Mouse (Mus musculus) stomach, embryonic 16.5 days (tissue): Measurements from ENCODE around the gene Dlgap1. TPM values are rescaled to one million over a fixed set of nuclear protein-coding genes. Genes with fewer than 3 reads are reported as not detected.
A peak's percentile ranks its signal among the peaks of the same experiment; 100 is the strongest.

ENCODE experiments used
- ATAC-seq: fragments of 200-750 bp; cut with Nextera tagmentation; 2 replicates; pipeline ENCODE4 v1.8.0; 2017; ENCODE audit warnings: moderate number of reproducible peaks, moderate TSS enrichment; ENCODE audit not compliant: insufficient read depth, low FRiP score
- H3K27ac ChIP-seq: fragments of 300-500 bp; sonication (generic); 2 replicates; pipeline ENCODE4 v1.5.1; 2014; ENCODE audit warnings: low read length
- H3K27me3 ChIP-seq: fragments of 300-500 bp; sonication (generic); 2 replicates; pipeline ENCODE4 v1.6.1; 2014; ENCODE audit warnings: low read length, control low read depth, mixed read lengths; ENCODE audit not compliant: control insufficient read depth, insufficient read depth
- H3K36me3 ChIP-seq: fragments of 300-500 bp; sonication (generic); 2 replicates; pipeline ENCODE4 v1.6.1; 2014; ENCODE audit warnings: low read length; ENCODE audit not compliant: control insufficient read depth, insufficient read depth
- H3K4me1 ChIP-seq: fragments of 300-500 bp; sonication (generic); 2 replicates; pipeline ENCODE4 v1.6.1; 2014; ENCODE audit warnings: low read length, control low read depth, mixed read lengths; ENCODE audit not compliant: control insufficient read depth, insufficient read depth
- H3K4me2 ChIP-seq: fragments of 300-500 bp; sonication (generic); 2 replicates; pipeline ENCODE4 v1.6.1; 2014; ENCODE audit warnings: low read depth, low read length, mixed read lengths
- H3K4me3 ChIP-seq: fragments of 300-500 bp; sonication (generic); replicated peaks from 2 replicates; pipeline ENCODE4 v1.5.1; 2014; ENCODE audit warnings: mild to moderate bottlenecking, low read length
- H3K9ac ChIP-seq: fragments of 300-500 bp; sonication (generic); 2 replicates; pipeline ENCODE4 v1.6.1; 2014; ENCODE audit warnings: low read length
- H3K9me3 ChIP-seq: fragments of 300-500 bp; sonication (generic); replicated peaks from 2 replicates; pipeline ENCODE4 v1.6.1; 2016; ENCODE audit warnings: low read length, control low read depth; ENCODE audit not compliant: control insufficient read depth
- WGBS: fragments of 180-500 bp; shearing (Covaris S2); extraction: QIAGEN DNeasy Blood & Tissue Kit; methylation state at CpG from one replicate; pipeline ENCODE4 v1.1.7; 2014; 5-methylcytosine and 5-hydroxymethylcytosine counted together
- polyA plus RNA-seq: library from polyadenylated mRNA; unstranded; fragments of >200 nt; fragmentation: Nextera tagmentation; extraction: Ambion mirVana; gene quantifications from 2 replicates; pipeline ENCODE4 v1.2.1, GENCODE M21; 2015

The Dlgap1 gene
- polyA plus RNA-seq, 1 experiment from 2014 or later = 3.2 TPM

DNA sequence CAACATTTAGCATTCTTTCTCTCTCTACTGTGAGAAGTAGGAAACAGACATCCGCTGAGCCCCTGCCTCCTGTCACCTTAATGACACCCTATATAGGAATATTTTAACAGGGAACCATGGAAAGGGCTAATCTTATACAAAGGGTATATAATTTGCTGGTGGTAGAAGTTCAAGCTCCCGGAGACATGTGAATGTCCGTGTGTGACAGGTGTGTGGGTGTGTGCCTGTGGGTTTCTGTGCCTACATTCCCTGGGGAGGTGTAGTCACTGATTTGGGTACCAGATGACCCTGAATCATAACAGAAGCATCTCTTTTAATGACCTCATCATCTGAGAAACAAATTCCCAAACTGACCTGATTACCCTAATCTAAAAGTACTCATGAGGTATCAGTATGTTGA, 445.3 kb downstream of the Dlgap1 start:
- no peaks in the 10 kb centered on the region for H3K27me3 ChIP-seq
- H3K4me2 ChIP-seq = no peak overlapping the region
- no peaks in the 10 kb centered on the region for H3K9me3 ChIP-seq
- H3K9ac ChIP-seq = no peak overlapping the region
- H3K4me3 ChIP-seq = no peak overlapping the region
- no peaks in the 10 kb centered on the region for H3K36me3 ChIP-seq
- no peak for ATAC-seq
- no peaks in the 10 kb centered on the region for H3K4me1 ChIP-seq
- H3K27ac ChIP-seq = no peak overlapping the region
- 88% methylated on average over 3 of the region's 3 CpGs for WGBS

DNA sequence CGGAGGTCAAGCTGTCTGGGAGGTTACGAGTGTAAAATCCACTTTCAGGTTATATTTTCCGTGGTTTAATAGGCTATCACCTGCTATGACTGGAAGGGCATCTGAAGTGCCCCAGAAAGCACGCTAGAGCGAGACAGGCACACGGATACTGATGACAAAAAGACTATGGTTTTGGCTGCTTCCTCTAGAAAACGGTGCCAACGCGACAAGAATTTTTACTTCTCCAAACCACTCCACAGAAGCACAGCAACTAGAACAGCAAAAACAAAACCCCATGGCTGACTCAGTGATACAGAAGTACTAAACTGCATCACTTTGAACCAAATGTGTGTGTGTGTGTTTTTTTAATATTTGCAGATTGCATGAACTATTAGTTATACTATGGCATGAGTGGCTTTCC, 459.0 kb downstream of the Dlgap1 start:
- no peak overlapping the region for H3K4me2 ChIP-seq
- WGBS = 75% methylated on average over 9 of the region's 9 CpGs
- no peaks in the 10 kb centered on the region for H3K27me3 ChIP-seq
- H3K9ac ChIP-seq = no peak overlapping the region
- ATAC-seq = no peak
- H3K4me3 ChIP-seq = no peak overlapping the region
- no peak overlapping the region for H3K27ac ChIP-seq
- H3K36me3 ChIP-seq = no peaks in the 10 kb centered on the region
- H3K4me1 ChIP-seq = no peaks in the 10 kb centered on the region
- H3K9me3 ChIP-seq = no peaks in the 10 kb centered on the region

DNA sequence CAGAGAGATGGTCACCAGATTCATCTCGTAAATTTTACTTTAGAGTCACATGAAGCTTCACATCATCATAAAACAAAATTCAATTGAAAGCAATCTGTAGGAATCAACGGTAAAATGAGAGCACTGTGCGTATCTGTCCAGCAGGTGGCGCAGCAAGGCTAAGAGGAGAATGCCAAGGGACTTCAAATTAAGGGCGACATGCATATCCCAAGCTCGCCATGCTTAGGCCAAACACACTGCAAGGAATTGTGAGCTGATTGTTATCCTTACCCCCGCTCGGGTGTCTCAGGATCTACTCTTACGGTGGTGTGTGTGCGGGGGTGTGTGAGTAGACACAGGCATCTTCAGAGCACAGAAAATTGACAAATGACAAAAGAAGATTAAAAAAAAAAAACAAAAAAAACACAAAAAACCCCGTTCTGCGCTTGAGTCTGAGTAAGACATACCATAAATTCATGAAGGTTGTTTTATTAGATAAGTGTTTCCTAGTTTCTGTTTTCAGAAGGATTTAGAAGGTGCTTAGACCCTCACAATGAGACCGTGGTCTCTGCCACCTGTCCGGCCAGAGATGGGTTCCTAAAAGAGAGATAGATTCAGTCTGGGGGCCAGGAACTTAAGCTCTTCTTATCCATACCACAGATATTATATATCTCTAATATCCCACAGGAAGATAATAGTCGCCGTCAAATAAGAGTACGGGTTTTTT, 461.0 kb downstream of the Dlgap1 start:
- no peak overlapping the region for H3K27ac ChIP-seq
- H3K27me3 ChIP-seq = no peaks in the 10 kb centered on the region
- H3K9me3 ChIP-seq = no peaks in the 10 kb centered on the region
- H3K4me2 ChIP-seq = peak overlapping the region; percentile 24; the same call in 1 of the 2 replicates
- no peaks in the 10 kb centered on the region for H3K36me3 ChIP-seq
- ATAC-seq = no peak
- no peak overlapping the region for H3K9ac ChIP-seq
- no peak overlapping the region for H3K4me3 ChIP-seq
- no peaks in the 10 kb centered on the region for H3K4me1 ChIP-seq
- 16% methylated on average over 17 of the region's 17 CpGs for WGBS

DNA sequence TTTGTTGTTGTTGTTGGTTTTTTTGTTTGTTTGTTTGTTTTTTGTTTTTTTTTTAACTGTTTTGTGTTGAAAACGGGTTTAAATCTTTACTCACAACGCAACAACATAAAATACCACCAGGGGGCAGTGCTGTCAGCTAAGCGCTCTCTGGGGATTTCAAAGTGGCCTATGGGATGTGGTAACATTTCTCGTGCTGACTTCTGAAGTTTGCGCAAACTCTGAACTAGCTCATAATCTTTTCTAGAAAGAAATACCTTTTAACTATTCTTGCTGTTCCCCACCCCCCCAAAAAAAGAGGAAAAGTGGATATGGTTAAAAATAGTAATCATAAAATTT, 461.5 kb downstream of the Dlgap1 start:
- no peaks in the 10 kb centered on the region for H3K4me1 ChIP-seq
- 17% methylated on average over 5 of the region's 5 CpGs for WGBS
- no peaks in the 10 kb centered on the region for H3K27me3 ChIP-seq
- H3K27ac ChIP-seq = no peak overlapping the region
- H3K36me3 ChIP-seq = no peaks in the 10 kb centered on the region
- no peak for ATAC-seq
- no peak overlapping the region for H3K4me3 ChIP-seq
- no peak overlapping the region for H3K4me2 ChIP-seq
- H3K9ac ChIP-seq = no peak overlapping the region
- H3K9me3 ChIP-seq = no peaks in the 10 kb centered on the region

DNA sequence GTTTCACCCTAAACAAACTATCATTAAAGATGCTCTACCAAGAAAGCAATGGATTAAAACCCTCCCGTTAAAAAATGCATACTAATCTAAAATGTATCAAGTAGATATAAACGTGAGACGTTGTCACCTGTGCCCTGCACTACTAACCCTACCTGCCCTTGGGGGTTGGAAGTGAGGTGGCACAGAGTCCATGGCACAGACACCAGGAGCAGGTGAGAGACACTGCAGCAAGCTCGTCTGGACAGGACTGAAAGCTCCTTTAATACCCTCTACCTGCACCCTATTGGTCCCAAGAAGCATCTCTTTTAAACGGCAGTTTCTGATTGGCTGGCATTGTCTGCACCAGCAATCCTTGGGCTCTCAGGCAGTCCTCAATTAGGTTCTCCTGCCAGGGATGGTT, 464.0 kb downstream of the Dlgap1 start:
- ATAC-seq = no peak
- Histone ChIP-seq H3K4me1 (no peaks in the 10 kb centered on the region), H3K9me3 (no peaks in the 10 kb centered on the region), H3K36me3 (no peaks in the 10 kb centered on the region), H3K4me3 (no peak overlapping the region), H3K9ac (no peak overlapping the region), H3K4me2 (no peak overlapping the region), H3K27me3 (no peaks in the 10 kb centered on the region), H3K27ac (no peak overlapping the region)
- 70% methylated on average over 5 of the region's 5 CpGs for WGBS

DNA sequence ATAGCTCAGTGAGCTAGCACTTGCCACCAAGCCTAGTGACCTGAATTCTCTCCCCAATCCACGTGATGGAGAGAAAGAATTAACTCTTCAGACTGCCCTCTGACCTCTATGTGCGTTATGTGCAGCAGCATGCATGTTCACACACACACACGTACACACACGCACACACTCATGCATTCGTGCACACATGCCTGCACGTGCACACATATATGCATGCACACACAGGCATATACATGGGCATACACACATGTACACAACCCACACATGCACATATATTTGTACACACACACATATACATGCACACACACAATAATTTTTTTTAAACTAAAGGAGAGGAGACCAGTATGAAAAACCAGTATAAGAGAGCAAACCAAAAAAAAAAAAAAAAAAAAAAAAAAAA, 465.7 kb downstream of the Dlgap1 start:
- H3K27ac ChIP-seq = no peak overlapping the region
- ATAC-seq = no peak
- no peaks in the 10 kb centered on the region for H3K27me3 ChIP-seq
- 82% methylated on average over 6 of the region's 6 CpGs for WGBS
- H3K4me2 ChIP-seq = no peak overlapping the region
- H3K4me1 ChIP-seq = no peaks in the 10 kb centered on the region
- H3K9ac ChIP-seq = no peak overlapping the region
- no peaks in the 10 kb centered on the region for H3K9me3 ChIP-seq
- H3K4me3 ChIP-seq = no peak overlapping the region
- H3K36me3 ChIP-seq = no peaks in the 10 kb centered on the region

DNA sequence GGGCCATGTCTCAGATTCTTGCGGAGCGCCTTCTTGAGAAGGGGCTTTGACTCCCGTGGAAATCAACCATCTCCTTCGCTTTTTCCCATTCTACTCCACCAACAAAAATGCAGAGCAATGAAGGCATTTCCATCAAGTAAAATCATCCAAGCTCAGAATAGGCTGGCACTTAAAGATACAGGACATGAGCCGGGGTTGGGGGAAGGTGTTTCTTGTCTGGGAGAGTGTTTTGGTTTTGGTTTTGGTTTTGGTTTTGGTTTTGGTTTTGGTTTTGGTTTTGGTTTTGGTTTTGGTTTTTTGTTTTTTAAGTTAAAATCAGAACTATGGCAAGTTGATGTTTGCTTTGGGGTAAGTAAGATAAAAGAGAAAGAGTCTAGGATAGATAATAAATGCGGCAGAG, 466.7 kb downstream of the Dlgap1 start:
- WGBS = 84% methylated on average over 6 of the region's 6 CpGs
- Histone ChIP-seq H3K27me3 (no peaks in the 10 kb centered on the region), H3K27ac (no peak overlapping the region), H3K9me3 (no peaks in the 10 kb centered on the region), H3K4me1 (no peaks in the 10 kb centered on the region), H3K36me3 (no peaks in the 10 kb centered on the region), H3K4me3 (no peak overlapping the region), H3K9ac (no peak overlapping the region), H3K4me2 (no peak overlapping the region)
- no peak for ATAC-seq

DNA sequence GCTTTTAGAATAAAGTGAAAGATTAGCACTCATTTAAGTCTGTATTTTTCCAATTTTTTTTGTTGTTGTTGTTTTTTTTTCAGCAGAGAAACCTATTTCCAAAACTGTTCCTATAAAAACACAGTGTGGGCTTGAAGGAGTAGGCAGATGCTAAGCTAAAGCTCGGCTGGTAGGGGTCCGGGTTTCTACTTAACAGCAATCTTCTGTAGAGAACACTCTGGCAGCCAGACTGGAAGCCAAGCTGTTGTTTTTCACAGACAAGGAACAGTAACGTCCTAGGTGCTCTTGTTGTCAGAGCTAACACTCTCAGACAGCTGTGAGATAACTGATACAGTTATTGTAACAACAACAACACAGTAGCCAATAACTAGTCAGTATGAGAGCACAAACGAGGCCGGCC, 468.4 kb downstream of the Dlgap1 start:
- no peak for ATAC-seq
- Histone ChIP-seq H3K4me2 (no peak overlapping the region), H3K9ac (no peak overlapping the region), H3K36me3 (no peaks in the 10 kb centered on the region), H3K27me3 (no peaks in the 10 kb centered on the region), H3K27ac (no peak overlapping the region), H3K9me3 (no peaks in the 10 kb centered on the region), H3K4me3 (no peak overlapping the region), H3K4me1 (no peaks in the 10 kb centered on the region)
- 71% methylated on average over 5 of the region's 5 CpGs for WGBS

DNA sequence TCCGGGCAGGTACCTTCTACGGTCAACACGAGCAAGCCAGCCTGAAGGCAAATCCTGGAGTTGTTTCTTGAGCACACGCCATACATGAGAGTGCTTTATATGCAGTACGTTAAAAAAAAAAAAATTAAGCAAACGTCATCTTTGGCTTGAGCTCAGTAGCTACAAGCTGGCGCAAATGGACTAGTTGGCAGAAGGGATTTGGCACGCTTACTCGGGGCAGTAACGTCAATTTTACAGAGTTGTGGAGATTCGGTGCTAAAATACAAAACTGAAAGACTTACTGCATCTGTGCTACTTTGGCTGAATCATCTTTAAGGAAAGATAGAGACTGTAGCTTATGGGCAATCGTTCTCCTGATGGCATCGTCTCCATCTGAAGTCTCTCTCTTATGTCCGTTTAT, 474.1 kb downstream of the Dlgap1 start:
- H3K9me3 ChIP-seq = no peaks in the 10 kb centered on the region
- no peak overlapping the region for H3K27ac ChIP-seq
- H3K4me2 ChIP-seq = no peak overlapping the region
- H3K36me3 ChIP-seq = no peaks in the 10 kb centered on the region
- ATAC-seq = no peak
- WGBS = 85% methylated on average over 14 of the region's 14 CpGs
- H3K9ac ChIP-seq = no peak overlapping the region
- no peaks in the 10 kb centered on the region for H3K27me3 ChIP-seq
- H3K4me3 ChIP-seq = no peak overlapping the region
- H3K4me1 ChIP-seq = no peaks in the 10 kb centered on the region

DNA sequence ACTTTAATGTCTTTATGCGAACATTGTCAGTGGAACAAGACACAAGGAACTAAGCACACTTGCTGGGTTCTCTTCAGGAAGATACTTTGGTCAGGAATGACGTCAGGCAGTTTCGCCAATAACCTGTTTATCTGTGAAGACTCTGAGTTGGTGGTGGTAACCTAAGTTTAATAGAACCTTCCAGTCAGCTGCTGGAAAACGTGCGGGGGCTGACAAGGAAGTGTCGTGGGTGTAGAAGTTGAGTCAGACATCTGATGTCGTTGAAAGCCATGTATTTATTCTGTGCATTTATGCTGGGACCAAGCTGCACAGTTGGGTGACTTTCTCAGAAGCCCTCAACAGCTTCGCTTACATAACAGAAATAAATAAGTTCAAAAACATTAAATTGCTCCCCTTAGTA, 477.6 kb downstream of the Dlgap1 start:
- no peak overlapping the region for H3K4me2 ChIP-seq
- no peak overlapping the region for H3K27ac ChIP-seq
- 65% methylated on average over 8 of the region's 8 CpGs for WGBS
- no peak overlapping the region for H3K9ac ChIP-seq
- H3K9me3 ChIP-seq = no peaks in the 10 kb centered on the region
- H3K4me3 ChIP-seq = no peak overlapping the region
- no peaks in the 10 kb centered on the region for H3K36me3 ChIP-seq
- no peaks in the 10 kb centered on the region for H3K27me3 ChIP-seq
- no peak for ATAC-seq
- H3K4me1 ChIP-seq = no peaks in the 10 kb centered on the region
